Mouse (Mus musculus): Measurements from ENCODE around the gene Reep6.
"Not testable (repeated sequence)": the region's sequence is repeated elsewhere in the genome, so short reads cannot be mapped to it uniquely, and the experiment has no call there.

Reep6 gene

GRCm38 (mm10) chr10:80330084-80330483 lies 331 bp downstream of the Reep6 start:
- DNase-seq (ENCODE audit: low spot score), result no peak

- no peak for DNase-seq (ENCODE audit: low spot score)
Measured at GRCm38 (mm10) chr10:80330888-80331287, 1.1 kb downstream of the Reep6 start.

- no peak for DNase-seq (ENCODE audit: low spot score)
Measured at GRCm38 (mm10) chr10:80331636-80332524, 2.1 kb downstream of the Reep6 start.

- DNase-seq (ENCODE audit: low spot score), result no peak
Measured at GRCm38 (mm10) chr10:80332525-80332989, 2.8 kb downstream of the Reep6 start.

- no peak for DNase-seq (ENCODE audit: low spot score)
Measured at GRCm38 (mm10) chr10:80336263-80336662, 6.5 kb downstream of the Reep6 start.

- peak; percentile 85 for DNase-seq (ENCODE audit: low spot score)
Measured at GRCm38 (mm10) chr10:80339941-80340750, 10.4 kb downstream of the Reep6 start.

GRCm38 (mm10) chr10:80341026-80341425 lies 11.3 kb downstream of the Reep6 start:
- no peak for DNase-seq (ENCODE audit: low spot score)

GRCm38 (mm10) chr10:80341491-80342304 lies 11.9 kb downstream of the Reep6 start:
- DNase-seq (ENCODE audit: low spot score), result no peak

- no peak for DNase-seq (ENCODE audit: low spot score)
Measured at GRCm38 (mm10) chr10:80342305-80342748, 12.6 kb downstream of the Reep6 start.

- DNase-seq (ENCODE audit: low spot score), result peak; percentile 60
Measured at GRCm38 (mm10) chr10:80342749-80343424, 13.1 kb downstream of the Reep6 start.

GRCm38 (mm10) chr10:80343425-80343895 lies 13.7 kb downstream of the Reep6 start:
- DNase-seq (ENCODE audit: low spot score), result no peak

GRCm38 (mm10) chr10:80344131-80344661 lies 14.4 kb downstream of the Reep6 start:
- DNase-seq (ENCODE audit: low spot score), result peak; percentile 79

- DNase-seq (ENCODE audit: low spot score), result no peak
Measured at GRCm38 (mm10) chr10:80345122-80345521, 15.4 kb downstream of the Reep6 start.

GRCm38 (mm10) chr10:80345929-80346328 lies 16.2 kb downstream of the Reep6 start:
- DNase-seq (ENCODE audit: low spot score), result not testable (repeated sequence)

GRCm38 (mm10) chr10:80347514-80347967 lies 17.8 kb downstream of the Reep6 start:
- no peak for DNase-seq (ENCODE audit: low spot score)

GRCm38 (mm10) chr10:80348244-80348781 lies 18.6 kb downstream of the Reep6 start, which contains the start of gene Adamtsl5:
Adamtsl5 (minus strand) TSS chr10:80348412.
- peak; percentile 70 for DNase-seq (ENCODE audit: low spot score)

GRCm38 (mm10) chr10:80348981-80349380 lies 19.2 kb downstream of the Reep6 start:
- DNase-seq (ENCODE audit: low spot score), result no peak

GRCm38 (mm10) chr10:80350292-80350691 lies 20.5 kb downstream of the Reep6 start:
- peak; percentile 82 for DNase-seq (ENCODE audit: low spot score)

- no peak for DNase-seq (ENCODE audit: low spot score)
Measured at GRCm38 (mm10) chr10:80351896-80352295, 22.1 kb downstream of the Reep6 start.

- DNase-seq (ENCODE audit: low spot score), result no peak
Measured at GRCm38 (mm10) chr10:80352727-80353126, 23.0 kb downstream of the Reep6 start.
